Mouse (Mus musculus) T-helper 2 cell (primary cell): ENCODE measurements around the gene Selenop.

Source experiments
- in situ Hi-C: fragments of 300-600 bp; cut with MboI, MseI; formaldehyde crosslinking; loops from one replicate; pipeline ENCODE4 v1.15.1; 2025; ENCODE audit warnings: high pct_unique_total_duplicates

The Selenop gene

DNA sequence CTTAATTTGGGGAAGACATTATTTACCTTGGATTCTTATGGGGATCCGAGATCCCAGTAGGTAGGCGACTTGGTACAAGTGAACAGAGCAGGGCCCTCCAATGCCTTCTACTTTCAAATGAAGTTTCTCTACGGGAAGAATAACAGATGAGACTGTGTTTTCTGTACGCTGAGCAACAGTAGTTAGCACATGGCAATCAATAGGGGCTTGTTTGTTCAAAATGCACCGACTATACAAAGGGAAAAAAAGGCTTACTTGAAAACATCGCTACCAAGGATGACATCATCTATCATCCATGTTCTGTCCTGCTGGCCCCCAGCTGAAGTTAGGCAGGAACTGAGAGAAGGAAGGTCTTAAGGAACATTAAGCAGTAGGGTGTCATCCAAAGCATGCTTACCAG lies at the start of gene Selenop:
Gene Selenop (plus strand): TSS at position 301 of the 400 bp plus-strand sequence.
- in situ Hi-C loops, result no loop called here

GRCm38 (mm10) chr15:3218668-3219067 lies 49.7 kb upstream of the Selenop start:
- in situ Hi-C loops, result loop anchor here (25.0 kb wide), 1 partner anchor 369 kb away; the partner anchor contains the start of gene Ghr

- in situ Hi-C loops, result loop anchor here (25.0 kb wide), 1 partner anchor 364 kb away; the partner anchor contains the start of gene Ghr
These were observed 45.4 kb upstream of the Selenop start for GRCm38 (mm10) chr15:3222803-3223437.

DNA sequence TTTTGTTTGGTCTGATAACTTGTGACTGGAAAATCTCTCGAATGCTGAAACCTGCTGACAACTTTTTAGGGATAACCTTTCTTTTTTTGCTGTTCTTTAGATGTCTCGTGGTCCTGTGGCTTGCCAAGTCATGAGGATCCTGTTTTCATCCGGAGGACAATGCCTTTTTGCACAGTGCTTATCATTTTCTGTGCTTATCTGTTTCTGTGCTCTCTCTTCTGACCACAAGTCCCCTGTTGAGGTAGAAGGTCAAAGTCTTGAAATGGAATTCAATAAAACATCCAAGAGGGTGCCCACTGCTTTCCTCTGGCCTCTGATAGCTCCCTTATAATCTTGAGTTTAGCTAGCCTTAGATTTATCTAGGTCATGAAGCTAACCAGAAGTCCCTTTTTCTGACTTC lies 41.8 kb upstream of the Selenop start:
- in situ Hi-C loops, result no loop called here

DNA sequence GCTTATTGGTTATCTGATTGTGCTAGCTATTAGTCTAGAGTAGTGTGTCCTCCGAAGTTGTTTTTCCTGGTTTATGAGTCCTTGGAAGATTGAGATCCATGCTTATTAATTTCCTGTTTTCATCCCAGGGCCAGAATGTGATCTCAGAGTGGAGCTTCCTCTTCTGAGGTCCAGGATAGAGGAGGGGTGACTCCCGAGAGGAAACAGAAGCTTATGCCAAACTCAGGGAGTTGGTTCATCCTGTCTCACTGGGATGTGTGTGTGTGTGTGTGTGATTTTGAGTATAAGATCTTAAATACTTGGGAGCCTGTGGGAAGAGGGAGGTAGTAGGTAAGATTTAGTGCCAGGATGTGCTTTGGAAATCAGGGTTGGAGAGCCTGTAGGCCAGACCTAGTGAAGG lies 40.2 kb upstream of the Selenop start:
- in situ Hi-C loops, result no loop called here

GRCm38 (mm10) chr15:3228990-3229389 lies 39.4 kb upstream of the Selenop start:
- in situ Hi-C loops, result no loop called here

GRCm38 (mm10) chr15:3231004-3231403 lies 37.3 kb upstream of the Selenop start:
- in situ Hi-C loops, result no loop called here

DNA sequence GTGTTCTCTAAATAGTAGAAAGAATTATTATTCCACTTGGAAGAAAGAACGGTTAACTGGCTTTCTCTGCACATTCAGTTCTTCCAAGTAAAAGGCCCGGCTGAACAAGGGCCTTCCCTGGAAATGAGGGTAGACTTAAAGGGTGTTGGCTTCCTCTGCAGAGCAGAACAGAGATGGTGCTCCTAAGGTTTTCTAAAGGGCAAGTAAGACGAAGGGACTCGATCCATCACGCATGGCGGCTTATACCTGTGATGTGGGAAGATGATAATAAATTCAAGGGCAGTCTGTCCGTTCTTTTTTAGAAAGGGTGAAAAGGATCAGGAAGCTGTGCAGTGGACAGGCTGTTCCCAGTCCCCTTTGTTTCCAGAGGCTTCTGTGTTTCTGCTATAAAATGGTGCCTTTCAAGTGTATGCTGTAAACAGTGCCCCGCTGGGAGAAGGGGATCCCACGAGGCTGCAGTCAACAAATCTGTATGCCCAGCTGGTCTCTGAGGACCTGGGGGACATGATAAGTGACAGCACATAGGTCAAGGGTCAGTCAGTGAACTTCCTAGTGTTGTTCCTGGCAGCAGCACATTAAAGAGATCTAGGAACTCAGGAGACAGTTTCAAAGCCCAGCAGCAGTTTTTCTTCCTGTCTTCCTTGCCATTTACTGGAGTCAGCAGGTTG lies 36.0 kb upstream of the Selenop start:
- in situ Hi-C loops, result no loop called here

DNA sequence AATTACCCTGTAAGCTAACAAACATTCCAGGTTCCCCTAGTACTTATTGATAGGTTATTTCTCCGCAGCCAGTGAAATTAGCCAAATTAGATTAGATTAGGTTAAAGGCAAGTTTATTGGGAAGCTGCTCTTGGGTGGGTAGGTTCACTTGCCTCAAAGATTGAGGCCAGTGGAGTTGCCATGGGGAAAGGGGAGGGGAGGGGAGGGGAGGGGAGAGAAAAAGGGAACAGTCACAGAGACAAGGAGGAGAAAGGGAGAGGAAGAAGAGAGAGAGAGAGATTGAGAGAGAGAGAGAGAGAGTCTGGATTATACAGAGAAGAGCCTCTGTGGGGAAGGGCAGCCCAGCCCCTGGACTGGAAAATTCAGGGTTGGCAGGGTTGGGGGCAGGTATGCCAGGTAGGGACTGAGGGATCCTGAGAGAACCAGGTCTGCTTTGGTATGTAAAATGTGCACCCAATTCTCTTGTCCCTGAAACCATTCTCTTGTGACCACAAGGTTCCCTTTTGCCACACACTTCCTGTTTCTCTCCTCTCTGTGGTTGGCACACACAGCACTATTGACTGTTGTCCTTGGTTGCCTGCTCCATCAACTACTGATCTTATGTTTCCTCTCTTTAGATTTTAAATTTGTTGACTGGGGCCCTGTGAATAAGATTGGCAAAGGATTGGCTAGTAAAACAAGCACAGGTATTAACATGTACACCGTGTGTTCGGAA lies 34.4 kb upstream of the Selenop start:
- in situ Hi-C loops, result no loop called here

DNA sequence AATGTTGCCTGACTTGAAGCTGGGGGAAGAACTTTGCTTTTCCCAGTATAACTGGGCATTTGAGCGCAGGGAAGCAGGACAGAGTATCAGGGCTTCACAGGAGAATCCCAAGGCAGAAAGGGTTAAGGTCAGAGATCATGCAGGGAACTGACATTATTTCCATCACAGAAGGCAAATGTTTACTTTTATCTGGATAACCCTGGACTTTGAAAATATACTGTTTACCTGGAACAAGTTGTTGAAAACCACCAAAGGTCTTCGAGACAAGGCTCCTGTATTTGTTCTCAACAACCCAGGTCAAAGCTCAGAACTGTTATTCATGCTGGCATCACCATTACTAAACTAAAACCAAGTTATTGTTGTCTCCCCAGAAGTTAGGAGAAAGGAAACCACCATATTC lies 32.0 kb upstream of the Selenop start:
- in situ Hi-C loops, result no loop called here

- in situ Hi-C loops, result no loop called here
These were observed 30.4 kb upstream of the Selenop start for GRCm38 (mm10) chr15:3237963-3238362.

GRCm38 (mm10) chr15:3245036-3245435 lies 23.3 kb upstream of the Selenop start:
- in situ Hi-C loops, result loop anchor here (5.0 kb wide), 1 partner anchor 87 kb away; no protein-coding TSS in a partner anchor

DNA sequence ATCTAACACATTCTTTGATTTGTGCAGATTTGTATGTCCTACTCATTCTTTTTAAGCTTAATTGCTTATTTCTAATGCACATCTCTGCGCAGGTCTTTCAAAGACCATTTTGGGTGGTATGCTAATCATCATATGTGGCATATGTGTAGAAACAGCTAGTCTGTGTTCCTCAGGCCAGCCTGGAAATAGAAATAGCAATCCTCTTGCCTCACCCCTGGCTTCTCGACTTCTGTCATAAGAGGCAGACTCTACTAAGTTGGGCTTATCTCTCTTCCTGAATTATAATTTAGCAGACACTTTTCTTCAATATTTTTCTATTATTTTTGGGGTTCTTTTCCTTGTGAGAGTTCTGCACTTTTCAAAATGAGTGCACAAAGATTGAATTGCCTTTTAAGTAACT lies 17.7 kb upstream of the Selenop start:
- in situ Hi-C loops, result no loop called here

DNA sequence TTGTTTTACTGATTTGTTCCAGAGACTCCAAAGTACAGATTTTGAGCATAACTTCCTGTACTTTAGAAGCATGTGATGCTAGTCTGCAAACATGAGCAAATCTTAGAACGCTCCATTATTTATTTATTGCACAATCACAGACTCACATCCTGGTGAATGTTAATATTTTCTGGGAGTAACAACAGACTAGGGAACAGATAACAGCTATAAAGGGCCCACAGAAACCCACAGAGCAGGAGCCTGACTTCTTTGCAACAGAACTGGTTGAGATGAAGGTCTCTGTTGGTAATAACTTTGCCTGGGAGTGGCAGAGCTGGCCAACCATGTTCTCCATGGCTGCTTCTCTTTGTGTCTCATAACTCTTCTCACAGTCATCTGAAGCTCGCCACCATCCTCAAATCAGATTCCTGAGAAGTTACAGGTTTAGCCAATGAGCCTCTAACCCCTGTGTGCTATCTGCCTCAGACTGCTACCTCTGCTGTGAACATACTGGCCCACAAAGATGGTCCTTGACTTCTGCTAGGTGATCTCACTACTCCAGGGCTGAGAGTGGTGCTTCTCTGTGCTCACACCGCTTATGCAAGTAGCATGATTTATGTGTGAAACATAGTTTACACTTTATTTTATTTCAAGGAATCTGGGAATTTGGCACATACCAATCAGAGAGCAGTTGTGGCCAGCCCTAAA lies 17.2 kb upstream of the Selenop start:
- in situ Hi-C loops, result no loop called here

- in situ Hi-C loops, result no loop called here
These were observed 16.7 kb upstream of the Selenop start for GRCm38 (mm10) chr15:3251718-3252067.

DNA sequence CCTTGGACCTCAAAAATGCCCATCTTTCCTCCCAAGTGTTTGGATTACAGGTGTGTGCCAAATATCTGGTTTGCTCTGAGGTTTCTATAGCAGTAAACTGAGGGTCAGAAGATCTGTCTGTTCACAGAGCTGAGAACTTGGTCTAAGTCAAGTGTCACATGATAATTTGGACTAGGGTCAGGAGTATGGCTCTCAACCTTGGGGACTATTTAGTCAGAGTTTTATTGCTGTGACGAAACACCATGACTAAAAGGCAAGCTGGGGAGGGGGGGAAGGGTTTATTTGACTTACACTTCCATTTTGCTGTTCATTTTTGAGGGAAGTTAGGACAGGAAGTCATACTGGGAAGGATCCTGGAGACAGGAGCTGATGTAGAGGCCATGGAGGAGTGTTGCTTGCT lies 9.3 kb upstream of the Selenop start:
- in situ Hi-C loops, result no loop called here

DNA sequence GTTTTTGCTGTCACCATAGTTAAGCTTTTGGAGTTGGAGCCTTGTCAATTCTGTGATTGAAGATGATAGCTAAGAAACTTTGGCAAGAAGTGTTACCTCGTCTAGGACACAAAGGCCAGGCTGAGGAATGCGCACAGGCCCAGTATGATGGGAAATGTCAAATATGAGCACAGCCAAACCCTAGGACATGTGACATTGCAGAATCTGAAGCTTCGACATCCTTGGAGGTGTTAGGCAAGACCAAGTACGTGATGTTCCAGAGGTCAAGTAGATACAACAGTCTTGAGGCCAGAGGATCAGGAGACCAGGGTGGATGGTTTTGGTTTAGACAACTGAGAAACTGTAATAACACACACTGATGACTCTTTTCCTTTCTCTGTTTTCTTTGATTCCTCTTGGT lies 8.0 kb upstream of the Selenop start:
- in situ Hi-C loops, result no loop called here

GRCm38 (mm10) chr15:3262883-3263282 lies 5.5 kb upstream of the Selenop start:
- in situ Hi-C loops, result no loop called here

DNA sequence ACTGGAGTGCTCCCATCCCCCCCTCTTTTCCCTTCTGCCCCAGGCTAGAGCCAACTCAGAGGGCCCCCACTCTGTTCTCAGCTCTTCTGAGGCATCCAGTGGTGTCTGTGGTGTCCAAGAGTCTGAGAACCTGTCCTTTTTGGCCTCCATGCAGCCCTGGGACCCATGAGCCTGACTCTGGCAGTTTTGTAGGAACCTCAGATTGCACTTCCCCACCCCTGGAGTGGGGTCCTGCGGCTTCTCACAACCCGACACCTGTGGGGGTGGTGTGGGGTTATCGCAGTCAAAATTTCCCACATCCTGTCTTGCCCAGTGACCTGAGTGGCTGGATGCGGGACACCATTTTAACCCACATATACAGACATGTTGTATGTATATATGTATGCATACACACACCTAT lies 4.1 kb upstream of the Selenop start:
- in situ Hi-C loops, result no loop called here

DNA sequence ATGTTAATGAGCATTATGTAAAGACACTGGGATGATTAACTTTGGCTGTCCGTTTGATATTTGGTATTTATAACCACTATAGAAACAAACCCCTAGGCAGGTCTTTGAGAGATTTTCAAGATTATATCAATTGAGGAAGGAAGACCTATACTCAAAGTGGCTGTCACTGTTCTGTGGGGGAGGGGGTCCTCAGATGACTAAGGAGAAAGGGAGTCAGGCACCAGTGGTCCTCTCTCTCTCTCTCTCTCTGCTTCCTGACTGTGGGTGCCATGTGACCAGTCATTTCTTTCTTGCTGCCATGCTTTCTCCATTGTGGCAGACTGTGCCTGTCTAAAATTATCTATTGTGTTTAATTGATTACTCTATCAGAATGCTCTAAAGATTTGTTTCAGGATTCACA lies 3.5 kb upstream of the Selenop start:
- in situ Hi-C loops, result no loop called here

DNA sequence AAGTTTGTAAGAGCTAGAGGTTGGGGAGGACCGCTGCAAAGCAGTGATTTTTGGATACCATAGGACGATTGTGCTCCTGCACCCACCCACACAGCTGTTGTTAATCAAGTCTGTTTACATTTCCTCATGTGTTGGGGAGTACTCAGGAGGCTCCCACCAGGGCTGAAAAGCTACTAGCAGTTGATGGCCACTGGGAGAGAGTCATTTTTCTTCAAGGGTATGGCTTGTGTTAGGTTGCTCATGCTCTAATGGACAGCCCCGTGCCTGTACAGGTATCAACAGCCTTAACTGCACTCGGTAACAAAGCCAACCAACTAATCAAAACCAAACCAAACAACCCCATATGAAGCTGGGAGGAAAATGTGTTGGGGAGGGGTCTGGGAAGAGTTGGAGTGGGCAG lies 1.1 kb downstream of the Selenop start:
- in situ Hi-C loops, result no loop called here

DNA sequence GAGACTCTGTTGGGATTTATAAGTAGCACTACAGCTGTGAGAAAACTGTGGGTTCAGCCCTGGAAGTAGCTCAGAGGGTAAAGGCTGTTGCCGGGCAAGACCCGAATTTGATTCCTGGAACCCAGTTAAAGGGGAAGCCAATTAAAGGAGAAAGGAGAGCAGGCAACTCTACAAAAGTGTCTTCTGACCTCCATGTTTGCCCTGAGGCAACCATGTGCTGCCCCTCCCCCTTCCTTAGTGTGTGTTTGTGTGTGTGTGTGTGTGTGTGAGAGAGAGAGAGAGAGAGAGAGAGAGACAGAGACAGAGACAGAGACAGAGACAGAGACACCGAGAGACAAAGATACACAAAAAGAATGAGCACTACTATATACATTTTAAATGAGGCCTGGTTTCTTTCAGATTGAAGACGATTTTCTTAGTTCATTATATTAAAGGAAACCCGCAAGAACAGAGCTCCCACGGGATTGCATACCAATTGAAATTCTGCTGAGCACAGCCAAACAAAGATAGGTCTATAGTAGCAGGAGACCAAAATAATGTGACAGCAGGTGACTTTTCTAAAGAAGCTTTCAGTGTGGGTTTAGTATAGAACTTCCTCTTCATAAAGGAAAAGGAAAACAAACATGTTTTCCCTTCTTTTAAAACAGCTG lies 1.8 kb downstream of the Selenop start:
- in situ Hi-C loops, result no loop called here
